Mouse (Mus musculus): Measurements from ENCODE around the gene Fam107a.

- TF ChIP-seq CTCF (IDR thresholded peaks at IDR 0.05 in 2 of 3, conservative IDR thresholded peaks at IDR 0.05 in 1 of 3; ENCODE audit: control insufficient read depth in 1 of 3, insufficient read depth in 1 of 3, low read depth in 2 of 3, low read length in 3 of 3, poor library complexity in 1 of 3, severe bottlenecking in 1 of 3): no peak
- TF ChIP-seq MYC (IDR thresholded peaks at IDR 0.05; ENCODE audit: low read depth, low read length): no peak
- TF ChIP-seq MYB (IDR thresholded peaks at IDR 0.05; ENCODE audit: low read depth, low read length): no peak
- TF ChIP-seq CHD1 (IDR thresholded peaks at IDR 0.05; ENCODE audit: low read depth, low read length): no peak
- no peak for TF ChIP-seq ZC3H11A (IDR thresholded peaks at IDR 0.05; ENCODE audit: low read depth, low read length)
- TF ChIP-seq CHD2 (IDR thresholded peaks at IDR 0.05; ENCODE audit: low read length): no peak
- no peak for TF ChIP-seq UBTF (IDR thresholded peaks at IDR 0.05; ENCODE audit: borderline replicate concordance, insufficient read depth, low read depth, low read length)
- no peak for TF ChIP-seq HCFC1 (IDR thresholded peaks at IDR 0.05; ENCODE audit: low read depth, low read length)
Measured at GRCm38 (mm10) chr14:8316366-8317193, 1.2 kb downstream of the Fam107a start.

Measured in MEL (cell line).